Mouse (Mus musculus) kidney, adult 11 months (tissue): ENCODE results near the gene Rasgef1b.

ENCODE experiments used
- DNase-seq: peaks from one replicate; pipeline ENCODE4 v3.0.0; 2022

Rasgef1b gene

GRCm38 (mm10) chr5:99174608-99175385 lies 554.1 kb downstream of the Rasgef1b start:
- DNase-seq, result no peak

- DNase-seq, result no peak
Observed at GRCm38 (mm10) chr5:99169836-99170235, 559.0 kb downstream of the Rasgef1b start.

GRCm38 (mm10) chr5:99167767-99168166 lies 561.1 kb downstream of the Rasgef1b start:
- DNase-seq, result no peak
